33 mouse cellular contexts compared by ENCODE assay signal in the genomic region with DNA sequence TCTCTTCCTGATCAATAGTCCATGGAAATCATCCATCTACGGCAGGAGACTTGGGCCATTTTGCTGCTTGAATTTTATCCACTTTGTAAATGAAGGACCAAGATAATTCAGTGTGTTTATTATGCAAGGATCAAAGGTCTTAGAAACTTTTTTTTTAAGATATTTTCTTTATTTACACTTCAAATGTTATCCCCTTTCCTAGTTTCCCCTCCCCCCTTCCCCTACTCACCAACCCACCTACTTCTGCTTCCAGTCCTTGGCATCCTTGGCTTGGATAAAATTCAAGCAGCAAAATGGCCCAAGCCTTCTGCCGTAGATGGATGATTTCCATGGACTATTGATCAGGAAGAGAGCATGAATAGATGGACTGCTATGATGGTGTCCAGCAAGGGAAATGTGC.
"Had no signal": no experiment of that assay in that cellular context is flagged by ENCODE, and none has a peak within 500 bp of the region (broad histone marks: within the 10 kb centered on the region; RNA-seq: fewer than 3 reads in every experiment).

No protein-coding gene starts in this region.

- H3K9me3 ChIP-seq: heart, embryonic 10.5 days; heart, embryonic 12.5 days; heart, embryonic 13.5 days; heart, embryonic 15.5 days; hindbrain, embryonic 10.5 days; hindbrain, embryonic 12.5 days; hindbrain, embryonic 13.5 days; hindbrain, embryonic 15.5 days; intestine, embryonic 15.5 days had no signal

- H3K4me2 ChIP-seq: heart, embryonic 11.5 days; heart, embryonic 12.5 days; heart, embryonic 13.5 days; heart, embryonic 15.5 days; hindbrain, embryonic 12.5 days; hindbrain, embryonic 13.5 days; hindbrain, embryonic 14.5 days; hindbrain, embryonic 15.5 days had no signal

- H3K36me3 ChIP-seq: heart, embryonic 10.5 days; heart, embryonic 12.5 days; heart, embryonic 13.5 days; heart, embryonic 15.5 days; hindbrain, embryonic 10.5 days; hindbrain, embryonic 12.5 days; hindbrain, embryonic 13.5 days; hindbrain, embryonic 15.5 days; intestine, embryonic 15.5 days had no signal

- ATAC-seq: hindbrain, embryonic 16.5 days; hindbrain, postnatal 0 days; inflammation-experienced regulatory T-cells, adult 6 months; intestine, postnatal 0 days had no signal

- H3K4me1 ChIP-seq: heart, embryonic 12.5 days; heart, embryonic 15.5 days; hindbrain, embryonic 10.5 days; hindbrain, embryonic 12.5 days; hindbrain, embryonic 13.5 days; hindbrain, embryonic 15.5 days had no signal

- H3K27ac ChIP-seq: heart, adult 2 months; heart, embryonic 10.5 days; heart, embryonic 13.5 days; heart, embryonic 15.5 days; hindbrain, embryonic 10.5 days; hindbrain, embryonic 12.5 days; hindbrain, embryonic 13.5 days; hindbrain, embryonic 14.5 days; hindbrain, embryonic 15.5 days; hindbrain, postnatal 0 days; intestine, embryonic 15.5 days; kidney, postnatal 0 days; layer of hippocampus, adult 2 months; left cerebral cortex, adult 2 months had no signal

- H3K27me3 ChIP-seq: heart, embryonic 12.5 days; heart, embryonic 13.5 days; heart, embryonic 15.5 days; hindbrain, embryonic 12.5 days; hindbrain, embryonic 13.5 days; hindbrain, embryonic 15.5 days; intestine, embryonic 15.5 days had no signal

- H3K4me3 ChIP-seq: heart, adult 2 months; heart, embryonic 10.5 days; heart, embryonic 12.5 days; heart, embryonic 13.5 days; heart, embryonic 15.5 days; hindbrain, embryonic 10.5 days; hindbrain, embryonic 12.5 days; hindbrain, embryonic 13.5 days; hindbrain, embryonic 15.5 days; intestine, embryonic 15.5 days; layer of hippocampus, adult 2 months; left cerebral cortex, adult 2 months had no signal

- H3K9ac ChIP-seq: heart, embryonic 12.5 days; heart, embryonic 13.5 days; heart, embryonic 15.5 days; hindbrain, embryonic 12.5 days; hindbrain, embryonic 13.5 days; hindbrain, embryonic 14.5 days; hindbrain, embryonic 15.5 days; intestine, embryonic 15.5 days had no signal

- DNase-seq: heart, adult 2 months; heart, postnatal 10 days; heart, postnatal 14 days; heart, postnatal 36 days; heart, postnatal 4 days; kidney, adult 11 months; kidney, adult 18-20 months; kidney, adult 8-10 months; kidney, adult 9 months; kidney, postnatal 10 days; kidney, postnatal 25 days; kidney, postnatal 36 days; kidney, postnatal 4 days; layer of hippocampus, adult 9-11 months; layer of hippocampus, postnatal 36 days had no signal
